ENCODE assay signal across 9 mouse cellular contexts in genomic region chr6:128011071-128011477, GRCm38 (mm10).
DNase-seq lines count a peak whose midpoint lies in the region; ATAC-seq lines count a peak whose summit lies in the region.
"Had no signal": no experiment of that assay in that cellular context is flagged by ENCODE, and none has a peak within 500 bp of the region (broad histone marks: within the 10 kb centered on the region; RNA-seq: fewer than 3 reads in every experiment).

No protein-coding gene starts in this region.

- H3K4me1 ChIP-seq in midbrain, embryonic 10.5 days, result peaks cover 65% of the 10 kb centered on the region
- peaks cover 16% of the 10 kb centered on the region for H3K4me1 ChIP-seq in midbrain, embryonic 14.5 days (ENCODE audit: control insufficient read depth, insufficient read depth, low read length)
- H3K4me1 ChIP-seq in heart, embryonic 15.5 days (replicated peaks), result peaks cover 85% of the 10 kb centered on the region
- peaks cover 10% of the 10 kb centered on the region for H3K4me1 ChIP-seq in midbrain, embryonic 16.5 days (ENCODE audit: control insufficient read depth, insufficient read depth, low read length)

- no peak for ATAC-seq in midbrain, embryonic 14.5 days (ENCODE audit: low FRiP score, low TSS enrichment)
- ATAC-seq in heart, embryonic 15.5 days (replicated peaks; ENCODE audit: insufficient number of reproducible peaks, insufficient read depth, low FRiP score, low read depth), result no peak
- ATAC-seq in midbrain, embryonic 16.5 days, result peak; percentile 36; the same call in 1 of the 2 replicates

- no peaks in the 10 kb centered on the region for H3K27me3 ChIP-seq in midbrain, embryonic 10.5 days (ENCODE audit: low read depth, poor library complexity, severe bottlenecking)
- no peaks in the 10 kb centered on the region for H3K27me3 ChIP-seq in midbrain, embryonic 14.5 days (ENCODE audit: control insufficient read depth, insufficient read depth, low read length)
- H3K27me3 ChIP-seq in heart, embryonic 15.5 days, result no peaks in the 10 kb centered on the region
- H3K27me3 ChIP-seq in midbrain, embryonic 16.5 days (ENCODE audit: control insufficient read depth, insufficient read depth, low read depth, low read length), result no peaks in the 10 kb centered on the region

- no peak overlapping the region for H3K9ac ChIP-seq in midbrain, embryonic 14.5 days (replicated peaks; ENCODE audit: low read length)
- H3K9ac ChIP-seq in heart, embryonic 15.5 days, result no peak overlapping the region
- H3K9ac ChIP-seq in midbrain, embryonic 16.5 days (ENCODE audit: low read depth, low read length), result 0 out of 2 replicates have a peak overlapping the region, but pooled peaks have one; percentile 2
- H3K9ac ChIP-seq: liver, embryonic 14.5 days had no signal

- no peaks in the 10 kb centered on the region for H3K9me3 ChIP-seq in midbrain, embryonic 10.5 days (replicated peaks)
- no peaks in the 10 kb centered on the region for H3K9me3 ChIP-seq in midbrain, embryonic 14.5 days (ENCODE audit: control insufficient read depth, low read length)
- H3K9me3 ChIP-seq in heart, embryonic 15.5 days (replicated peaks), result no peaks in the 10 kb centered on the region
- no peaks in the 10 kb centered on the region for H3K9me3 ChIP-seq in midbrain, embryonic 16.5 days (replicated peaks; ENCODE audit: control insufficient read depth, low read length, poor library complexity, severe bottlenecking)

- 80% methylated on average over 13 of the region's 13 CpGs for WGBS in midbrain, embryonic 10.5 days
- WGBS in midbrain, embryonic 14.5 days, result 77% methylated on average over 13 of the region's 13 CpGs
- 56% methylated on average over 13 of the region's 13 CpGs for WGBS in heart, embryonic 15.5 days
- WGBS in midbrain, embryonic 16.5 days, result 80% methylated on average over 12 of the region's 13 CpGs

- DNase-seq in cerebellum, adult 11-12 months, result peak; percentile 77
- DNase-seq in cerebellum, postnatal 4 days (ENCODE audit: low spot score in 2 of 2), result no peak
- DNase-seq in midbrain, embryonic 10.5 days (ENCODE audit: low spot score), result no peak
- DNase-seq in midbrain, embryonic 14.5 days, result no peak
- DNase-seq in urinary bladder, adult 18-20 months (ENCODE audit: low spot score in 2 of 2), result no peak
- no peak for DNase-seq in retina, embryonic 14.5 days (ENCODE audit: low spot score)

- H3K4me2 ChIP-seq in midbrain, embryonic 14.5 days (ENCODE audit: low read length), result no peak overlapping the region
- H3K4me2 ChIP-seq in heart, embryonic 15.5 days, result no peak overlapping the region
- H3K4me2 ChIP-seq in midbrain, embryonic 16.5 days (ENCODE audit: low read length), result no peak overlapping the region

- H3K36me3 ChIP-seq in midbrain, embryonic 10.5 days, result no peaks in the 10 kb centered on the region
- H3K36me3 ChIP-seq in midbrain, embryonic 14.5 days (ENCODE audit: control insufficient read depth, insufficient read depth, low read length), result no peaks in the 10 kb centered on the region
- no peaks in the 10 kb centered on the region for H3K36me3 ChIP-seq in heart, embryonic 15.5 days
- no peaks in the 10 kb centered on the region for H3K36me3 ChIP-seq in midbrain, embryonic 16.5 days (ENCODE audit: control insufficient read depth, insufficient read depth, low read length)

- no peak overlapping the region for H3K4me3 ChIP-seq in midbrain, embryonic 10.5 days
- no peak overlapping the region for H3K4me3 ChIP-seq in midbrain, embryonic 14.5 days (replicated peaks; ENCODE audit: low read depth, low read length)
- H3K4me3 ChIP-seq in heart, embryonic 15.5 days, result no peak overlapping the region
- no peak overlapping the region for H3K4me3 ChIP-seq in midbrain, embryonic 16.5 days (ENCODE audit: low read depth, low read length)

- peak overlapping the region; percentile 50 for H3K27ac ChIP-seq in midbrain, embryonic 10.5 days (replicated peaks)
- no peak overlapping the region for H3K27ac ChIP-seq in midbrain, embryonic 14.5 days (replicated peaks; ENCODE audit: low read depth, low read length)
- peak overlapping the region; percentile 29; the same call in 1 of the 2 replicates for H3K27ac ChIP-seq in heart, embryonic 15.5 days
- no peak overlapping the region for H3K27ac ChIP-seq in midbrain, embryonic 16.5 days (ENCODE audit: low read length)
- H3K27ac ChIP-seq: liver, embryonic 14.5 days had no signal

Comparison
In these comparisons a context has a peak if more than half of its experiments do, and no peak if none do; other contexts are left out.
1. H3K27ac ChIP-seq: peak in midbrain, embryonic 10.5 days (single experiment) and heart, embryonic 15.5 days (single experiment); none in midbrain, embryonic 14.5 days (single experiment) and midbrain, embryonic 16.5 days (single experiment).